Mouse (Mus musculus): ENCODE measurements around the gene Kcnj14. TPM values are rescaled to one million over a fixed set of nuclear protein-coding genes. Genes with fewer than 3 reads are reported as not detected.

Kcnj14 gene
- polyA plus RNA-seq, 1 experiment from 2014 or later: 0.95 TPM

DNA sequence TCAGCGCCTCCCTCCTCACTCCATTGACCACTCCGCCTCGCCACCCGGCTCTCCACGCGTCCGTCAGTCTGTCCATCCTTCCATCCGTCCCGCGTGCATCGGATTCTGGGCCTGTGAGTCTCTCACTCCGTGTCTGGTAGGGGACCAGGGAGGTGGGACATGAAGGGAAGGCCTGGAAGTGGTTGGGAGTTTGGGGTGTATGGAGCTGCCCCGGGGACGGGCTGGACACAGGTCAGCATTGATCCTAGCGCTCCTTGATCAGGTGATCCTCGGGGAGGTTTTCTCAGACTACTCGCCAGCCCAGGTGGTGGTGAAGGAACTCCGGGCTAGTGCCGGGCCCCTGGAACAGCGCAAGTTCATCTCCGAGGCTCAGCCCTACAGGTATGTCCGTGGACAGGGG is 36.9 kb downstream of the Kcnj14 start:
- Histone ChIP-seq H3K27ac (no peak overlapping the region), H3K4me1 (peaks cover 31% of the 10 kb centered on the region), H3K4me2 (peak overlapping the region; percentile 85; the same call in 1 of the 2 replicates), H3K27me3 (peaks cover 3% of the 10 kb centered on the region; the same call in 1 of the 2 replicates), H3K4me3 (replicated peaks) (no peak overlapping the region), H3K9ac (0 out of 2 replicates have a peak overlapping the region, but pooled peaks have one; percentile 97), H3K9me3 (no peaks in the 10 kb centered on the region), H3K36me3 (replicated peaks) (peaks cover 55% of the 10 kb centered on the region)
- 85% methylated on average over 22 of the region's 22 CpGs for WGBS
- no peak for ATAC-seq (ENCODE audit: low FRiP score)

DNA sequence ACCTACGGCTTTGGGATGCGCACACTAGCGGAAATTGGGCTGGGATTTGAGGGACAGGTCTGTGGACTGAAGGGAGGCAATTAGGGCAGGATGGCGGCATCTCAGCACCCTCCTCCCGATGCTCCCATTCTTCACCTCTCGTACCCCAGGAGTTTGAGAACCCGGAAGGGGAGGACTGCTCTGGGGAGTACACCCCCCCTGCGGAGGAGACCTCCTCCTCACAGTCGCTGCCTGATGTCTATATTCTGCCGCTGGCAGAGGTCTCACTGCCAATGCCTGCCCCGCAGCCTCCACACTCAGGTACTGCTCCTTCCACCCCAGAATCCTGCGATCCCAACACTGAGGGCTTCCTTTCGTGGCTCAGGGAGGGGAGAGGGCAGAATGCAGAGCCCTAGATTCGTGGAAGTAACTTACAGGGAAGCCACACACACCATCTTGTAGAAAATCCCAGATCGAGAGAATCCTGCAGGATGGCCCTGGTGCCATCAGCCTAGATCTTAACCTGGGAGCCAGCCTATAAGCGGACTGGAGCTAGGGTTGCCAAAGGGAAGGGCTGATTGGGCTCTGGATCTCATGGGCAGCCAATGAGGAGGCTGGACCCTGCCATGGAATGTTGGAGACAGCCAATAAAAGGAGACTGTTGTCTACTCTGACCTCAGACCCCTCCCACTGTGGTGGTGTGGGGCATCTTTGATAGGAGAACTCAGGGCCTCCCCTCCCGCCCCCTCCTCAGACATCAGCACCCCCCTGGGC is 37.7 kb downstream of the Kcnj14 start:
- 0 out of 2 replicates have a peak overlapping the region, but pooled peaks have one; percentile 53 for H3K27ac ChIP-seq
- H3K9me3 ChIP-seq: no peaks in the 10 kb centered on the region
- H3K4me3 ChIP-seq (replicated peaks): peak overlapping the region; percentile 98
- peaks cover 10% of the 10 kb centered on the region for H3K27me3 ChIP-seq
- peaks cover 47% of the 10 kb centered on the region for H3K36me3 ChIP-seq (replicated peaks)
- H3K9ac ChIP-seq: peak overlapping the region; percentile 97
- H3K4me2 ChIP-seq: peak overlapping the region; percentile 85
- 11% methylated on average over 17 of the region's 17 CpGs for WGBS
- peaks cover 31% of the 10 kb centered on the region for H3K4me1 ChIP-seq
- ATAC-seq (ENCODE audit: low FRiP score): peak; percentile 27; the same call in 1 of the 2 replicates

GRCm38 (mm10) chr7:45786136-45786578 is 38.4 kb downstream of the Kcnj14 start:
- WGBS: 1% methylated on average over 14 of the region's 14 CpGs
- Histone ChIP-seq H3K4me2 (peak overlapping the region; percentile 85), H3K27ac (peak overlapping the region; percentile 93), H3K4me1 (peaks cover 31% of the 10 kb centered on the region), H3K9ac (peak overlapping the region; percentile 97), H3K36me3 (replicated peaks) (peaks cover 40% of the 10 kb centered on the region), H3K4me3 (replicated peaks) (peak overlapping the region; percentile 98), H3K9me3 (no peaks in the 10 kb centered on the region), H3K27me3 (peaks cover 10% of the 10 kb centered on the region)
- ATAC-seq (ENCODE audit: low FRiP score): peak; percentile 55

- Histone ChIP-seq H3K36me3 (replicated peaks) (peaks cover 34% of the 10 kb centered on the region), H3K4me3 (replicated peaks) (peak overlapping the region; percentile 98), H3K9me3 (no peaks in the 10 kb centered on the region), H3K4me1 (peaks cover 31% of the 10 kb centered on the region), H3K27ac (peak overlapping the region; percentile 93), H3K27me3 (peaks cover 10% of the 10 kb centered on the region), H3K9ac (peak overlapping the region; percentile 97), H3K4me2 (peak overlapping the region; percentile 85)
- under 1% methylated on average over 36 of the region's 42 CpGs for WGBS
- ATAC-seq (ENCODE audit: low FRiP score): peak; percentile 5
Observed at GRCm38 (mm10) chr7:45785388-45786135, 39.0 kb downstream of the Kcnj14 start.

DNA sequence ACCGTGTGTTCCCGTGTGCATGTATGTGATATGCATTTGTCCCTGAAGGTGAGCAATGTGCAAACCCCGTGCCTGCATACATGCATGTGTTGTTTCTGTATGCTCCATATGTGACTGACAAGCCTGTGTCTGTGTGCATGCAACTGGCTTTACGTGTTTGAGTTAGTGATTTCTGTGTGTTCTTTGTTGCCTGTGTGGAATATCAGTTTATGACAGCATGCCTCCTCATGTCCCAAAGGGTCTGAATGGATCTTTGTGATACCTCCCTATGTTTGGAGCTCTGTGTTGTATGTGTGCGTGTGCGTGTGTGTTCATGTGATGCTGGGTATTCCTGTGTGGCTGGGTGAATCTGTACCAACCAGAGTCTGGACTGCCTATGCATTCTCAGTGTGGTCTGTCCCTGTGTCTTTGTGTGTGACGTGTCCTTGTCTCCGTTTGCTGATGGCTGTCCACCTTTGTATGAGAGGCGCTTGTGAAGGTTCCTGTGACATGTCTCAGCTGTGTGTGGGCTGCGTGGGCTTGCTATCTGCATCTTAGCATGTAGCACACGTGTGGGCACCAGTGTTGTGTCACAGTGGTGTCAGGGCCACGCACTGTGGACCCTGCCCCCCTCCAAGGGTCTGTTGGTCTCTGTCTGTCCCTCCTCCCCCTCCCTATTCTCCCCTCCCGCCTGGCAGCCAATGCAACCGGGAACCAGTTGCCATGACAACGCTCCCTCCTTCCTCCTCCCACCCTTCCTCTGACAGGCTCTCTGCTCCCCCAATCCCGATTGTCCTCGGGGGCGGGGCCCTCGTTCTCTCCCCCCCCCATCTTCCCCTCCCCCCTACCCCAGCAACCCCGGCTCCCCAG is 39.8 kb downstream of the Kcnj14 start, which contains the start of gene Sult2b1:
Gene Sult2b1 (minus strand): TSS at position 146 of the 849 bp plus-strand sequence.
- Histone ChIP-seq H3K9ac (peak within 1 kb of the TSS; percentile 97), H3K4me1 (peaks cover 32% of the 10 kb centered on the region), H3K4me3 (replicated peaks) (peak within 1 kb of the TSS; percentile 98), H3K9me3 (no peaks in the 10 kb centered on the region), H3K27me3 (peaks cover 10% of the 10 kb centered on the region), H3K27ac (peak within 1 kb of the TSS; percentile 93), H3K36me3 (replicated peaks) (peaks cover 26% of the 10 kb centered on the region), H3K4me2 (peak within 1 kb of the TSS; percentile 85)
- 22% methylated on average over 18 of the region's 20 CpGs for WGBS
- peak; percentile 75 for ATAC-seq (ENCODE audit: low FRiP score)

- ATAC-seq (ENCODE audit: low FRiP score): peak; percentile 28
- peaks cover 41% of the 10 kb centered on the region for H3K4me1 ChIP-seq
Observed at GRCm38 (mm10) chr7:45783511-45784091, 41.0 kb downstream of the Kcnj14 start, which contains the start of gene Lmtk3. Lmtk3 (plus strand) TSS chr7:45783738.

GRCm38 (mm10) chr7:45782271-45782670 is 42.3 kb downstream of the Kcnj14 start:
- no peak for ATAC-seq (ENCODE audit: low FRiP score)
- Histone ChIP-seq H3K9me3 (no peaks in the 10 kb centered on the region), H3K9ac (no peak overlapping the region), H3K36me3 (replicated peaks) (0 out of 2 replicates have a peak, but pooled peaks cover 1% of the 10 kb centered on the region), H3K4me2 (no peak overlapping the region), H3K4me1 (peaks cover 34% of the 10 kb centered on the region), H3K4me3 (replicated peaks) (no peak overlapping the region), H3K27me3 (peaks cover 10% of the 10 kb centered on the region), H3K27ac (no peak overlapping the region)
- 77% methylated on average over 4 of the region's 4 CpGs for WGBS

More at GRCm38 (mm10) chr7:45783511-45784091, 41.0 kb downstream of the Kcnj14 start, which contains the start of gene Lmtk3:
- peak within 1 kb of the TSS; percentile 65 for H3K9ac ChIP-seq
- peaks cover 10% of the 10 kb centered on the region for H3K27me3 ChIP-seq
- H3K36me3 ChIP-seq (replicated peaks): peaks cover 14% of the 10 kb centered on the region
- WGBS: under 1% methylated on average over 38 of the region's 38 CpGs
- H3K4me3 ChIP-seq (replicated peaks): peak within 1 kb of the TSS; percentile 98
- peak within 1 kb of the TSS; percentile 91 for H3K27ac ChIP-seq
- peak within 1 kb of the TSS; percentile 85 for H3K4me2 ChIP-seq
- H3K9me3 ChIP-seq: no peaks in the 10 kb centered on the region

DNA sequence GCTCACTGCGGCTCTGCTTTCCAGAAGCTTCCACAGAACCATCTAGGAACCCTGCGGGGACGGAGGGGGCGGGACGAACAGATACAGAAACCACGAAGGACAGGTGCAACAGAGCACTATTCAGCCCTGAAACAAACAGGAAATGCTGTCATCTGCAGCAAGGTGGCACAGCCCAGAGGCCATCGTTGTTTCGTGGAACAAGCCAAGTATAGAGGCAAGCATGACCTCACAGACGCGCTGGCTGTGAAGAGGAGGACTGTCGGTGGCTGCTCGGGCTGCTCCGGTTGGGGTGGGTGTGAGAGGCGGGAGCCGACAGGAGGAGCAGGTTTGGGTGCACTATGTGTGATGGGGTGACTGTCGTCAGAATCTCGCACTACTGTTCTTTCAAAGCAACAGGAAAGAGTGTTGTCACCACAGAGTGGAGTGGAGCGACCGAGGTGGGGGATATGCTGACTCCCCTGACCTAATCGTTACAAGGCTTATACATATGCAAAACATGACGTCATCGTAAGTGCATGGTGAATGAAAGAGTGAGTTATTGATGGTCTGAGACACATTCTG is 45.4 kb downstream of the Kcnj14 start:
- no peaks in the 10 kb centered on the region for H3K36me3 ChIP-seq (replicated peaks)
- no peaks in the 10 kb centered on the region for H3K9me3 ChIP-seq
- no peak overlapping the region for H3K27ac ChIP-seq
- peak overlapping the region; percentile 33; the same call in 1 of the 2 replicates for H3K4me2 ChIP-seq
- peaks cover 10% of the 10 kb centered on the region for H3K27me3 ChIP-seq
- 23% methylated on average over 22 of the region's 22 CpGs for WGBS
- no peak overlapping the region for H3K9ac ChIP-seq
- H3K4me3 ChIP-seq (replicated peaks): 0 out of 2 replicates have a peak overlapping the region, but pooled peaks have one; percentile 5
- H3K4me1 ChIP-seq: peaks cover 13% of the 10 kb centered on the region
- no peak for ATAC-seq (ENCODE audit: low FRiP score)

DNA sequence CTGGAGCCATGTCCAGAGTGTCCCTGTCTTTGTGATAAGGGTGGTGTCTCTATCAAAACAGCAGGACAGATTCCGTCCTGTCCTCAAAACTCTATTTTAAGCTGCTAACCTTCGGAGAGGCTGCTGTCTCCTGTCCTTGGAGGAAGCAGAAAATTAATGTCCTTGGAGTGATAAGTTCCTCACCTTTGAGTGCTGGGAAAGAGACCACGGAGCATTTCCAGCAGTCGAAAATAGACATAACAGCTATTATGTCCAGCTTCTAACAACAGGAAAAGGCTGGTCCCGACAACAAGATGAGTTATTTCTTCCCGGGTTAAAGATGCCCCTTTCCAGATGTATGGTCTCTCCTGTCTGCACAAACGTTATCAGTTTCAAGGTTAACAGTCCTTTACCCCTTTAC is 49.3 kb downstream of the Kcnj14 start:
- H3K4me2 ChIP-seq: no peak overlapping the region
- H3K4me1 ChIP-seq: peaks cover 10% of the 10 kb centered on the region
- no peak for ATAC-seq (ENCODE audit: low FRiP score)
- no peak overlapping the region for H3K9ac ChIP-seq
- no peaks in the 10 kb centered on the region for H3K36me3 ChIP-seq (replicated peaks)
- no peaks in the 10 kb centered on the region for H3K9me3 ChIP-seq
- WGBS: 85% methylated on average over 7 of the region's 7 CpGs
- no peaks in the 10 kb centered on the region for H3K27me3 ChIP-seq
- no peak overlapping the region for H3K4me3 ChIP-seq (replicated peaks)
- no peak overlapping the region for H3K27ac ChIP-seq

- no peaks in the 10 kb centered on the region for H3K4me1 ChIP-seq
- no peak overlapping the region for H3K4me3 ChIP-seq (replicated peaks)
- ATAC-seq (ENCODE audit: low FRiP score): no peak
- H3K27me3 ChIP-seq: no peaks in the 10 kb centered on the region
- H3K9ac ChIP-seq: no peak overlapping the region
- WGBS: 61% methylated on average over 4 of the region's 4 CpGs
- no peak overlapping the region for H3K4me2 ChIP-seq
- H3K27ac ChIP-seq: no peak overlapping the region
- H3K36me3 ChIP-seq (replicated peaks): no peaks in the 10 kb centered on the region
- H3K9me3 ChIP-seq: 0 out of 2 replicates have a peak, but pooled peaks cover 5% of the 10 kb centered on the region
Observed at GRCm38 (mm10) chr7:45771101-45771500, 53.5 kb downstream of the Kcnj14 start.
